Mouse (Mus musculus) cerebellum, adult 2 months (tissue): ENCODE data around the gene Hoxa13.

Experiments used
- CTCF ChIP-seq: fragments of 200-500 bp; IDR thresholded peaks from 2 replicates; pipeline ENCODE4 v1.5.1; 2011; ENCODE audit warnings: low read depth, mild to moderate bottlenecking, control low read depth, low read length, moderate library complexity, borderline replicate concordance; ENCODE audit not compliant: insufficient read depth
- POLR2A ChIP-seq: fragments of 200-500 bp; IDR thresholded peaks from 2 replicates; pipeline ENCODE4 v1.6.1; 2011; ENCODE audit warnings: low read length, control low read depth, borderline replicate concordance; ENCODE audit not compliant: insufficient read depth

DNA sequence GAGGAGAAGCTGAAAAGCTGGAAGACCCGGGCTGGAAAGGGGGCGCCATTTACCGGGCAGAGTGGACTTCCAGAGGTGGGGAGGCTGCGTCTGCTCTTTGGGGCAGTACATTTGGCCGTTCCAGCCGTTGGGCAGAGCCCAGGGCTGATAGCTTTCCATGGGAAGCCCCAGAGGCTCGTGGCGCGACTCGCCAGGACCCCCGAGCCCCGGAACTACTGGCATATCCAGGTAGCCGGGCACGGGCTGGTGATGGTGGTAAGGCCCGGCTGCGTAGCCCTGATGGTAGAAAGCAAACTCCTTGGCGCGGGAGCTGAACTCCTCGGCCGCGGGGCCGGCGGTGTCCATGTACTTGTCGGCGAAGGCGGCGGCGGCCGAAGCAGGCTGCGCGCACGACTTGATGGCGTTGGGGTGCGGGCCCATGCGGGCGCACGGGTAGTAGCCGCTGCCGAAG, 844 bp downstream of the Hoxa13 start:
- TF ChIP-seq CTCF (no peak), POLR2A (no peak)
